In genomic region chr1:52268006-52268405, GRCm38 (mm10) we compare ENCODE assay signal across 12 mouse cellular contexts.
"Had no signal": no experiment of that assay in that cellular context is flagged by ENCODE, and none has a peak within 500 bp of the region (broad histone marks: within the 10 kb centered on the region; RNA-seq: fewer than 3 reads in every experiment).

No protein-coding gene starts in this region.

- H3K9ac ChIP-seq: limb, embryonic 12.5 days; limb, embryonic 15.5 days; liver, embryonic 14.5 days; liver, postnatal 0 days; lung, embryonic 14.5 days; midbrain, embryonic 12.5 days; neural tube, embryonic 13.5 days had no signal

- H3K4me2 ChIP-seq: limb, embryonic 12.5 days; limb, embryonic 15.5 days; liver, embryonic 11.5 days; lung, embryonic 14.5 days; midbrain, embryonic 12.5 days; neural tube, embryonic 13.5 days had no signal

- ATAC-seq: liver, postnatal 0 days; lung, postnatal 0 days; midbrain, embryonic 16.5 days had no signal

- H3K9me3 ChIP-seq: limb, embryonic 12.5 days; limb, embryonic 15.5 days; midbrain, embryonic 12.5 days; neural tube, embryonic 13.5 days had no signal

- H3K27me3 ChIP-seq: limb, embryonic 12.5 days; limb, embryonic 15.5 days; midbrain, embryonic 12.5 days; neural tube, embryonic 13.5 days had no signal

- H3K4me3 ChIP-seq: limb, embryonic 12.5 days; limb, embryonic 15.5 days; midbrain, embryonic 12.5 days; myocyte; neural tube, embryonic 13.5 days had no signal

- H3K4me1 ChIP-seq: limb, embryonic 15.5 days; midbrain, embryonic 12.5 days; neural tube, embryonic 13.5 days had no signal

- H3K27ac ChIP-seq: limb, embryonic 12.5 days; limb, embryonic 15.5 days; liver, embryonic 14.5 days; macrophage; midbrain, embryonic 12.5 days; neural tube, embryonic 13.5 days had no signal

- H3K36me3 ChIP-seq: limb, embryonic 12.5 days; limb, embryonic 15.5 days; midbrain, embryonic 12.5 days; neural tube, embryonic 13.5 days had no signal
